Comparison of ENCODE assay signal across 32 mouse cellular contexts in the genomic region with DNA sequence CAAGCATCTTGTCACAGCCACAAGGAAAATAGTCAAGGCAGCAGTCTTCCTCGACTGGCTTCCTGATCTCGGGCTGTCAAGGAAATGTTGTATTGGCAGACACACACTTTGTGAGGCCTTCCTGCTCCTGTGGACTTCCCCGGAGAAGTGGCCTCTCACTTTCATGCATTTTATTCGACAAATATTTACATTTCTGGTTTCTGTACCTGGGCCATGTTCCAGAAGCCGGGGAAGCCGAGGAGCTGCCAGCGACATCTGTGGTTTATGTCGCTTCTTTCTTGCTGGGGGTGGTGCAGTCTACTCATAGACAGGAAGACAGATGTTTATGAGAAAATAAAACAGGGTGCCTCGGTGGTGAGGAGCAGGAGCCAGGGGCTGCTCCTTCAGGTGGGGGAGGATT.
DNase-seq lines count a peak whose midpoint lies in the region; ATAC-seq lines count a peak whose summit lies in the region.
"Had no signal": no experiment of that assay in that cellular context is flagged by ENCODE, and none has a peak within 500 bp of the region (broad histone marks: within the 10 kb centered on the region; RNA-seq: fewer than 3 reads in every experiment).

No protein-coding gene starts in this region.

- intact Hi-C loops in heart, postnatal 14 days (cut with DNase I), result no loop called here
- intact Hi-C loops in heart, postnatal 10 days (cut with DNase I), result no loop called here

- no peaks in the 10 kb centered on the region for H3K4me1 ChIP-seq in embryonic facial prominence, embryonic 14.5 days (ENCODE audit: control insufficient read depth, insufficient read depth, low read length)
- no peaks in the 10 kb centered on the region for H3K4me1 ChIP-seq in embryonic facial prominence, embryonic 10.5 days
- no peaks in the 10 kb centered on the region for H3K4me1 ChIP-seq in lung, embryonic 15.5 days
- H3K4me1 ChIP-seq: embryonic facial prominence, embryonic 12.5 days; forebrain, embryonic 10.5 days; forebrain, embryonic 15.5 days; heart, embryonic 12.5 days; hindbrain, embryonic 10.5 days; hindbrain, embryonic 15.5 days; limb, embryonic 13.5 days; liver, embryonic 13.5 days had no signal

- DNase-seq in embryonic facial prominence, embryonic 14.5 days (ENCODE audit: low spot score), result peak; percentile 12
- DNase-seq in embryonic facial prominence, embryonic 10.5 days (ENCODE audit: low spot score), result no peak
- no peak for DNase-seq in lung, postnatal 25 days (ENCODE audit: low spot score)
- peak; percentile 12 for DNase-seq in lung, postnatal 14 days
- no peak for DNase-seq in heart, postnatal 14 days
- no peak for DNase-seq in heart, postnatal 10 days
- DNase-seq: adrenal gland, adult 8-10 months; cerebellum, adult 11 months; cerebellum, adult 9-10 months; cerebellum, postnatal 36 days; gastrocnemius, adult 2 months; gastrocnemius, postnatal 36 days; heart, adult 2 months; kidney, adult 11 months; kidney, postnatal 36 days; liver, embryonic 13.5 days; midbrain, embryonic 14.5 days; thymus, adult 2 months; thymus, postnatal 36 days had no signal

- no peak for ATAC-seq in embryonic facial prominence, embryonic 14.5 days (ENCODE audit: low read depth)
- peak; percentile 64; the same call in 1 of the 2 replicates for ATAC-seq in lung, embryonic 15.5 days (ENCODE audit: borderline replicate concordance, extremely low read depth, low FRiP score, low TSS enrichment)
- no peak for ATAC-seq in inflammation-experienced regulatory T-cells, adult 6 months
- ATAC-seq: forebrain, embryonic 15.5 days had no signal

- 60% methylated on average over 9 of the region's 9 CpGs for WGBS in embryonic facial prominence, embryonic 14.5 days
- 82% methylated on average over 9 of the region's 9 CpGs for WGBS in embryonic facial prominence, embryonic 10.5 days
- 11% methylated on average over 9 of the region's 9 CpGs for WGBS in lung, embryonic 15.5 days

- H3K27me3 ChIP-seq in embryonic facial prominence, embryonic 14.5 days (replicated peaks; ENCODE audit: control insufficient read depth, insufficient read depth, low read length), result no peaks in the 10 kb centered on the region
- no peaks in the 10 kb centered on the region for H3K27me3 ChIP-seq in embryonic facial prominence, embryonic 10.5 days (replicated peaks; ENCODE audit: low read depth, poor library complexity, severe bottlenecking)
- H3K27me3 ChIP-seq in lung, embryonic 15.5 days, result no peaks in the 10 kb centered on the region
- H3K27me3 ChIP-seq: CH12.LX; embryonic facial prominence, embryonic 12.5 days; forebrain, embryonic 15.5 days; heart, embryonic 12.5 days; hindbrain, embryonic 15.5 days; kidney, embryonic 15.5 days; limb, embryonic 13.5 days; liver, embryonic 13.5 days had no signal

- H3K36me3 ChIP-seq in embryonic facial prominence, embryonic 14.5 days (ENCODE audit: control insufficient read depth, insufficient read depth, low read length), result no peaks in the 10 kb centered on the region
- H3K36me3 ChIP-seq in embryonic facial prominence, embryonic 10.5 days (replicated peaks), result no peaks in the 10 kb centered on the region
- H3K36me3 ChIP-seq in lung, embryonic 15.5 days, result no peaks in the 10 kb centered on the region
- H3K36me3 ChIP-seq: embryonic facial prominence, embryonic 12.5 days; forebrain, embryonic 10.5 days; forebrain, embryonic 15.5 days; heart, embryonic 12.5 days; hindbrain, embryonic 10.5 days; hindbrain, embryonic 15.5 days; kidney, embryonic 15.5 days; limb, embryonic 13.5 days; liver, embryonic 13.5 days had no signal

- no peaks in the 10 kb centered on the region for H3K9me3 ChIP-seq in embryonic facial prominence, embryonic 14.5 days (ENCODE audit: control insufficient read depth, low read length)
- H3K9me3 ChIP-seq in embryonic facial prominence, embryonic 10.5 days, result no peaks in the 10 kb centered on the region
- H3K9me3 ChIP-seq in lung, embryonic 15.5 days, result no peaks in the 10 kb centered on the region
- H3K9me3 ChIP-seq: embryonic facial prominence, embryonic 12.5 days; forebrain, embryonic 10.5 days; forebrain, embryonic 15.5 days; heart, embryonic 12.5 days; hindbrain, embryonic 10.5 days; hindbrain, embryonic 15.5 days; kidney, embryonic 15.5 days; limb, embryonic 13.5 days had no signal

- no peak overlapping the region for H3K9ac ChIP-seq in embryonic facial prominence, embryonic 14.5 days (ENCODE audit: low read depth, low read length)
- H3K9ac ChIP-seq in lung, embryonic 15.5 days, result no peak overlapping the region
- H3K9ac ChIP-seq: embryonic facial prominence, embryonic 12.5 days; forebrain, embryonic 15.5 days; heart, embryonic 12.5 days; hindbrain, embryonic 15.5 days; kidney, embryonic 15.5 days; limb, embryonic 13.5 days; liver, embryonic 13.5 days had no signal

- H3K4me2 ChIP-seq in embryonic facial prominence, embryonic 14.5 days (ENCODE audit: low read depth, low read length), result no peak overlapping the region
- no peak overlapping the region for H3K4me2 ChIP-seq in lung, embryonic 15.5 days
- H3K4me2 ChIP-seq: embryonic facial prominence, embryonic 12.5 days; forebrain, embryonic 15.5 days; heart, embryonic 12.5 days; hindbrain, embryonic 15.5 days; kidney, embryonic 15.5 days; limb, embryonic 13.5 days; liver, embryonic 13.5 days had no signal

- H3K4me3 ChIP-seq in embryonic facial prominence, embryonic 14.5 days (ENCODE audit: low read depth, low read length), result no peak overlapping the region
- H3K4me3 ChIP-seq in embryonic facial prominence, embryonic 10.5 days, result no peak overlapping the region
- H3K4me3 ChIP-seq in lung, embryonic 15.5 days, result no peak overlapping the region
- H3K4me3 ChIP-seq: embryonic facial prominence, embryonic 12.5 days; forebrain, embryonic 10.5 days; forebrain, embryonic 15.5 days; gastrocnemius, adult 2 months; heart, adult 2 months; heart, embryonic 12.5 days; hindbrain, embryonic 10.5 days; hindbrain, embryonic 15.5 days; kidney, embryonic 15.5 days; layer of hippocampus, adult 2 months; left cerebral cortex, adult 2 months; limb, embryonic 13.5 days; liver, embryonic 13.5 days had no signal

- H3K27ac ChIP-seq in embryonic facial prominence, embryonic 14.5 days (replicated peaks; ENCODE audit: low read depth, low read length), result no peak overlapping the region
- H3K27ac ChIP-seq in embryonic facial prominence, embryonic 10.5 days (replicated peaks), result no peak overlapping the region
- no peak overlapping the region for H3K27ac ChIP-seq in lung, embryonic 15.5 days
- H3K27ac ChIP-seq: embryonic facial prominence, embryonic 12.5 days; forebrain, embryonic 10.5 days; forebrain, embryonic 15.5 days; gastrocnemius, adult 2 months; heart, adult 2 months; hindbrain, embryonic 10.5 days; hindbrain, embryonic 15.5 days; kidney, embryonic 15.5 days; layer of hippocampus, adult 2 months; left cerebral cortex, adult 2 months; limb, embryonic 13.5 days; liver, embryonic 13.5 days had no signal

Comparison
In these comparisons a context has a peak if more than half of its experiments do, and no peak if none do; other contexts are left out.
1. DNase-seq: peak in embryonic facial prominence, embryonic 14.5 days (single experiment) and lung, postnatal 14 days (single experiment); none in embryonic facial prominence, embryonic 10.5 days (single experiment), lung, postnatal 25 days (single experiment), heart, postnatal 14 days (0 of 2) and heart, postnatal 10 days (0 of 2).